Mouse (Mus musculus) ES-Bruce4 (cell line): ENCODE data around the gene Fgfr2. TPM values are rescaled to one million over a fixed set of nuclear protein-coding genes. Genes with fewer than 3 reads are reported as not detected.
A peak's percentile ranks its signal among the peaks of the same experiment; 100 is the strongest.

Experiments
- H3K27ac ChIP-seq: 2 replicates; pipeline ENCODE4 v1.5.1; 2012; ENCODE audit warnings: low read length, inconsistent platforms; ENCODE audit not compliant: insufficient read depth
- H3K27me3 ChIP-seq: 2 replicates; pipeline ENCODE4 v1.6.1; 2012; ENCODE audit warnings: mild to moderate bottlenecking, low read length, inconsistent platforms; ENCODE audit not compliant: control insufficient read depth, poor library complexity, insufficient read depth, severe bottlenecking
- H3K36me3 ChIP-seq: 2 replicates; pipeline ENCODE4 v1.6.1; 2012; ENCODE audit warnings: inconsistent platforms, mild to moderate bottlenecking, low read length, moderate library complexity; ENCODE audit not compliant: control insufficient read depth, poor library complexity, insufficient read depth, severe bottlenecking
- H3K4me1 ChIP-seq: one replicate; pipeline ENCODE4 v1.8.1; 2011; ENCODE audit warnings: low read length; ENCODE audit not compliant: control insufficient read depth, insufficient read depth
- H3K4me3 ChIP-seq: 2 replicates; pipeline ENCODE4 v1.5.1; 2011; ENCODE audit warnings: low read depth, mild to moderate bottlenecking, low read length
- H3K9ac ChIP-seq: 2 replicates; pipeline ENCODE4 v1.6.1; 2012; ENCODE audit warnings: low read depth, mild to moderate bottlenecking, inconsistent platforms; ENCODE audit not compliant: poor library complexity, severe bottlenecking
- H3K9me3 ChIP-seq: replicated peaks from 2 replicates; pipeline ENCODE4 v1.6.1; 2012; ENCODE audit warnings: mild to moderate bottlenecking, low read length, inconsistent platforms; ENCODE audit not compliant: control insufficient read depth, poor library complexity, insufficient read depth, severe bottlenecking
- CTCF ChIP-seq: IDR thresholded peaks from one replicate; pipeline ENCODE4 v1.8.1; 2011; ENCODE audit warnings: low read depth, low read length
- EP300 ChIP-seq: IDR thresholded peaks from 2 replicates; pipeline ENCODE4 v1.6.1; 2011; ENCODE audit warnings: low read depth, low read length; ENCODE audit not compliant: insufficient read depth
- POLR2A ChIP-seq: IDR thresholded peaks from one replicate; pipeline ENCODE4 v1.8.1; 2011; ENCODE audit warnings: low read length; ENCODE audit not compliant: insufficient read depth
- polyA plus RNA-seq: library from polyadenylated mRNA; stranded (reverse); fragments of >200 nt; gene quantifications from 2 replicates; pipeline ENCODE4 v1.2.4, GENCODE M21; 2011; ENCODE audit warnings: low read depth; ENCODE audit not compliant: missing spikeins, insufficient read depth, insufficient read length

The Fgfr2 gene
- polyA plus RNA-seq, 1 experiment: 34.8 TPM

DNA sequence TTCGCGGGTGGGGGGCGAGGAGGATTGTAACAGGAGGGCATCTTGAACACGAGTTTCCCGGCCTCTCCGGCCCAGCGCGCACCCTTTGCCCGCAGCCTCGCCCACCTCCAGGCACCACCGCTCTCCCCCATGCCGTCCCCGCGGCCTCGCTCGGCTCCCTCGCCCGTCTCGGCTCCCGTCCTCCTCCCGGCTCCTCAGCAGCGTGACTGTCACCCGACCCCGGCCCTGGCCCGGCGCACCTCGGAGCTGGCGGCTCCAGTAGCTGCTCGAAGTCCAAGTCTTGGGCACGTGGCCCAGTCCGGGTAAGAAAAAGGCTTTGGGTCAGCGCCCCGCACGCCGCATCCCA lies 1760.9 kb downstream of the Fgfr2 start:
- H3K4me1 ChIP-seq: no peaks in the 10 kb centered on the region
- peaks cover 5% of the 10 kb centered on the region for H3K36me3 ChIP-seq
- 0 out of 2 replicates have a peak overlapping the region, but pooled peaks have one; percentile 19 for H3K27ac ChIP-seq
- peak overlapping the region; percentile 80 for H3K9ac ChIP-seq
- H3K9me3 ChIP-seq: no peaks in the 10 kb centered on the region
- H3K4me3 ChIP-seq: peak overlapping the region; percentile 79
- H3K27me3 ChIP-seq: no peaks in the 10 kb centered on the region
- no peak for TF ChIP-seq POLR2A
- TF ChIP-seq CTCF: no peak
- TF ChIP-seq EP300: no peak

DNA sequence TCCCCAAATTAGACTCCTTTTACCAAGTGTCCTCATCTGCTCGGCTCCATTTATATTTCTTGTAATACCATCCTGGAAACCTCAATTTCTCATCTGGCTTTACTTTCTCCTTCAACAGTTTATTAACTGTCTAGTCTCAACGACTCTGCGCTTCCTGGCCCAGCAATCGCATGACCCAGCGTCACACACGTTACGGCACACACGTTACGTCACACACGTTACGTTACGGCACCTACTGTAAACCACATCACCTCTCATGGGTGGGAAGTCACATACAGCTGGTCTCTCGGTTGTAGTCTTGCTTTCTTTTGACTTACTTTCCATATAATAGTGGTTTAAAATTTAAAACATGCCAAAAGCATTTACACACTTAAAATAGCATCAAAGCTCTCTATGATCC lies 1767.0 kb downstream of the Fgfr2 start:
- Histone ChIP-seq H3K27ac (no peak overlapping the region), H3K9me3 (no peaks in the 10 kb centered on the region)
- no peak for TF ChIP-seq EP300
- no peak for TF ChIP-seq POLR2A
- no peak for TF ChIP-seq CTCF

DNA sequence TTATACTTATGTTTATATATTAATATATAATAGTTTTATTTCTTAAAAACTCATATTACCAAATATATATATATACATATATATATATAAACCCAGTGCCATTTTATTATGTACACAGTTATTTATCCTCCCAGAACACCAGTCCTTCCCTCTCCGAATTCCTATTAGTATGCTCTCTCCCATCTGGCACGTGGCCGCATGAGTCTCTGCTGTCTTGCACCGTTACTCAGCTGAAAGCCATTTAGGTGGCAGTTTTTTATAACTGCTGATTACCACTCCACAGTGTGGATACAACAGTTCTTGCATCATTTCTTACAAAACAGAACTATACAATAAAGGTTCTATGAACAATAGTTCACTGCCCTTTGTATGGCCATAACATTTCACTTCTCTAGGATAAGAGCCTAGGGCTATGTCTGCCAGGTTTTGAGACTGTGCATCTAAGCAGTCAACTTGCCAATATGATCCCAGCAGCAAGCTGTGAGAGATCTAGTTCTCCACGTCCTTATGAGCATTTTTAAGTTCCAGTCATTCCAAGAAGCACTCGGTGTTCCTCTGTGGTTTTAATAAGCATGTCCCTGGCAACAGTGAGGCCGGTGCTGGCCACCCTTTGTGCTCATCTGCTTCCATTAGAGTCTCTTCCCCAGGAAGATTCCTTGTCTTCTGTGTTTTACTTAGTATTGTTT lies 1777.2 kb downstream of the Fgfr2 start:
- Histone ChIP-seq H3K27me3 (no peaks in the 10 kb centered on the region), H3K9ac (no peak overlapping the region), H3K9me3 (no peaks in the 10 kb centered on the region), H3K4me3 (no peak overlapping the region), H3K36me3 (peaks cover 28% of the 10 kb centered on the region), H3K4me1 (no peaks in the 10 kb centered on the region), H3K27ac (no peak overlapping the region)
- TF ChIP-seq EP300 (no peak), CTCF (no peak), POLR2A (no peak)

More for the DNA sequence above, 1767.0 kb downstream of the Fgfr2 start:
- Histone ChIP-seq H3K27me3 (no peaks in the 10 kb centered on the region), H3K4me3 (no peak overlapping the region), H3K4me1 (no peaks in the 10 kb centered on the region), H3K9ac (no peak overlapping the region), H3K36me3 (peaks cover 31% of the 10 kb centered on the region)

DNA sequence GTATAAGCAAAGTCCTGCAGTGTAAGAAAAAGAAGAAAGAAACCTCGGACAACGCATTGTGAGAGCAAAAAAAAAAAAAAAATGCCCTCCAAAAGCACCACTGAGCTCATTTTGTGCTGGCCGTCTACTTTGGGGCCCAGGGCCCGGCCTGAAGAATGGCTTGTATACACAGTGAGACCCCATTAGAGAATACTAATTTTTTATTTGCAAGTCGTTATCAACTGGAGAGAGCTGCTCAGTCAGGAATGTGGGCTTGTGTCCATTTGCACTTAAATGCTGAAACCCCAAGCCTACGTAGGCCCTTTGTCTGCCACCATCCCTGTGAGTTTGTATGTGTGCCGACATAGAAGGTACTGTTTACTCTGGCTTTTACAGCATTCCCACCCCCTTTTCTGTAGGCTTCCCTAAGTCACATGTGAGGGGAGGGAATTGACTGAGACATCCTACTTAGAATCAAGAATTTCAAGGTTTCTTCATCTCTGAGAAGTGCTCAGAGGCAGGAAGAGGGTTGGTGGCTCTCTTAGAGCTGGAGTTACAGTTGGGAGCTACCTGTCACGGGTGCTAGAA lies 1785.6 kb downstream of the Fgfr2 start:
- Histone ChIP-seq H3K27me3 (no peaks in the 10 kb centered on the region), H3K9me3 (no peaks in the 10 kb centered on the region), H3K9ac (no peak overlapping the region), H3K27ac (no peak overlapping the region), H3K4me3 (no peak overlapping the region), H3K36me3 (0 out of 2 replicates have a peak, but pooled peaks cover 2% of the 10 kb centered on the region), H3K4me1 (no peaks in the 10 kb centered on the region)
- TF ChIP-seq EP300: no peak
- no peak for TF ChIP-seq CTCF
- TF ChIP-seq POLR2A: no peak

DNA sequence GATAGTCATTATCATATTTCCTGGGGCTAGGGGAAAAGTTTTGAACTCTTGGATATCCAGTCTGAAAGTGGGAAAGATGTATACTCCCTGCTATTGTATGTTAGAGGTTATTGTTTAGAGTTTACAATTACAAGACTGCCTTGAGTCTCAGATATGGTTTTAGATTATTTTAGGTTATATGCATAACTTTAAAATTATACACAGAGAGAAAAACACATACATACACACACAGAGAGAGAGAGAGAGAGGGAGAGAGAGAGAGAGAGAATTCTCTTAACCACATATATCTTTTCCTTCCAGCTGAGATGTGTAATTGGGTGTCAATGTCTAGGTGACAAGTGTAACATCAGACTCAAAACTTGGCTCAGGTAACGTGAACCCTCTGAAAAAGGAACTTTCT lies 1789.6 kb downstream of the Fgfr2 start, which contains the start of gene Fam24a:
Fam24a (plus strand) TSS at position 301 of the 400 bp plus-strand sequence.
- H3K27me3 ChIP-seq: no peaks in the 10 kb centered on the region
- no peaks in the 10 kb centered on the region for H3K36me3 ChIP-seq
- H3K9me3 ChIP-seq: no peaks in the 10 kb centered on the region
- no peaks in the 10 kb centered on the region for H3K4me1 ChIP-seq
- no peak within 1 kb of the TSS for H3K9ac ChIP-seq
- no peak for TF ChIP-seq EP300
- no peak for TF ChIP-seq CTCF
- no peak for TF ChIP-seq POLR2A
- H3K27ac ChIP-seq: no peak within 1 kb of the TSS
- H3K4me3 ChIP-seq: no peak within 1 kb of the TSS

DNA sequence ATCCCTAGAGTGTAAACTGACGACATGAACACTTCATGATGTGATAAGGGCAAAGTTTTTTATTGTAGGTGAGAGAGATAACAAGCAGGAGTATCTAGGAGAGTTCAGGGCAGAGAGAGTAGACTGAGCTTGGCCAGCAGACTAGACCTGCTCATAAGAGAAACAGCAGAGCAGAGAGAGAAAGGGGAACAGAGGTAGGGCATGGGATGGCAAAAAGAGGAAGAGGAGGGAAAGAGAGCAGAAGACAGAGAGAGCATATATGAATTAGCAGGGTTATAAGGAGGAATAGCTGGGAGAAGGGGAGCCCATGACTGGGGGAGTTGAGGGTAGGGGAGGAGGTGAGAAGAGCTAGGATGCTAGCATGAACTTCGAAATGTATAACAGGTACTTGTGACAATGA lies 1791.5 kb downstream of the Fgfr2 start:
- H3K27me3 ChIP-seq: no peaks in the 10 kb centered on the region
- no peak overlapping the region for H3K9ac ChIP-seq
- H3K36me3 ChIP-seq: no peaks in the 10 kb centered on the region
- no peak overlapping the region for H3K4me3 ChIP-seq
- TF ChIP-seq POLR2A (no peak), CTCF (no peak), EP300 (no peak)
- no peak overlapping the region for H3K27ac ChIP-seq
- no peaks in the 10 kb centered on the region for H3K4me1 ChIP-seq
- H3K9me3 ChIP-seq: no peaks in the 10 kb centered on the region
